Mouse (Mus musculus): ENCODE data around the gene Frrs1. TPM values are rescaled to one million over a fixed set of nuclear protein-coding genes. Genes with fewer than 3 reads are reported as not detected.

Gene Frrs1
- polyA plus RNA-seq, 1 experiment from 2014 or later, result 12.6 TPM

GRCm38 (mm10) chr3:116890576-116890975, 31.3 kb downstream of the Frrs1 start:
- no peaks in the 10 kb centered on the region for H3K36me3 ChIP-seq
- H3K4me1 ChIP-seq, result no peaks in the 10 kb centered on the region
- no peak for ATAC-seq (ENCODE audit: insufficient number of reproducible peaks, low FRiP score, low TSS enrichment, low read depth)
- no peak overlapping the region for H3K4me2 ChIP-seq
- no peaks in the 10 kb centered on the region for H3K9me3 ChIP-seq
- 98% methylated on average over 4 of the region's 4 CpGs for WGBS
- no peak overlapping the region for H3K27ac ChIP-seq
- H3K27me3 ChIP-seq, result no peaks in the 10 kb centered on the region
- H3K9ac ChIP-seq, result no peak overlapping the region
- no peak overlapping the region for H3K4me3 ChIP-seq

GRCm38 (mm10) chr3:116891436-116892205, 32.4 kb downstream of the Frrs1 start:
- Histone ChIP-seq H3K4me1 (no peaks in the 10 kb centered on the region), H3K4me3 (no peak overlapping the region), H3K36me3 (no peaks in the 10 kb centered on the region), H3K4me2 (no peak overlapping the region), H3K27ac (no peak overlapping the region), H3K9ac (no peak overlapping the region), H3K9me3 (no peaks in the 10 kb centered on the region), H3K27me3 (no peaks in the 10 kb centered on the region)
- ATAC-seq (ENCODE audit: insufficient number of reproducible peaks, low FRiP score, low TSS enrichment, low read depth), result no peak
- 83% methylated on average over 17 of the region's 17 CpGs for WGBS

GRCm38 (mm10) chr3:116892206-116892563, 32.9 kb downstream of the Frrs1 start:
- Histone ChIP-seq H3K4me3 (no peak overlapping the region), H3K9ac (no peak overlapping the region), H3K4me1 (no peaks in the 10 kb centered on the region), H3K4me2 (no peak overlapping the region), H3K27ac (no peak overlapping the region), H3K27me3 (no peaks in the 10 kb centered on the region), H3K9me3 (no peaks in the 10 kb centered on the region), H3K36me3 (no peaks in the 10 kb centered on the region)
- ATAC-seq (ENCODE audit: insufficient number of reproducible peaks, low FRiP score, low TSS enrichment, low read depth), result no peak
- WGBS, result 91% methylated on average over 6 of the region's 6 CpGs

- Histone ChIP-seq H3K4me3 (no peak overlapping the region), H3K27me3 (no peaks in the 10 kb centered on the region), H3K9ac (no peak overlapping the region), H3K27ac (no peak overlapping the region), H3K4me2 (no peak overlapping the region), H3K9me3 (no peaks in the 10 kb centered on the region), H3K4me1 (no peaks in the 10 kb centered on the region), H3K36me3 (no peaks in the 10 kb centered on the region)
- WGBS, result 72% methylated on average over 9 of the region's 9 CpGs
- no peak for ATAC-seq (ENCODE audit: insufficient number of reproducible peaks, low FRiP score, low TSS enrichment, low read depth)
Measured at GRCm38 (mm10) chr3:116892872-116893271, 33.6 kb downstream of the Frrs1 start.

- Histone ChIP-seq H3K4me1 (0 out of 2 replicates have a peak, but pooled peaks cover 2% of the 10 kb centered on the region), H3K27ac (no peak overlapping the region), H3K9me3 (no peaks in the 10 kb centered on the region), H3K27me3 (no peaks in the 10 kb centered on the region), H3K4me3 (no peak overlapping the region), H3K4me2 (no peak overlapping the region), H3K36me3 (0 out of 2 replicates have a peak, but pooled peaks cover 2% of the 10 kb centered on the region), H3K9ac (no peak overlapping the region)
- ATAC-seq (ENCODE audit: insufficient number of reproducible peaks, low FRiP score, low TSS enrichment, low read depth), result no peak
- WGBS, result 25% methylated on average over 6 of the region's 6 CpGs
Measured at GRCm38 (mm10) chr3:116904158-116904557, 44.9 kb downstream of the Frrs1 start.

- peak; percentile 61; the same call in 1 of the 2 replicates for ATAC-seq (ENCODE audit: insufficient number of reproducible peaks, low FRiP score, low TSS enrichment, low read depth)
- Histone ChIP-seq H3K9ac (no peak overlapping the region), H3K27me3 (no peaks in the 10 kb centered on the region), H3K4me1 (0 out of 2 replicates have a peak, but pooled peaks cover 2% of the 10 kb centered on the region), H3K4me2 (0 out of 2 replicates have a peak overlapping the region, but pooled peaks have one; percentile 7), H3K36me3 (0 out of 2 replicates have a peak, but pooled peaks cover 2% of the 10 kb centered on the region), H3K9me3 (no peaks in the 10 kb centered on the region), H3K27ac (peak overlapping the region; percentile 47), H3K4me3 (no peak overlapping the region)
- WGBS, result 54% methylated on average over 16 of the region's 16 CpGs
Measured at GRCm38 (mm10) chr3:116905898-116906297, 46.6 kb downstream of the Frrs1 start.

GRCm38 (mm10) chr3:116906596-116906995, 47.3 kb downstream of the Frrs1 start:
- no peaks in the 10 kb centered on the region for H3K9me3 ChIP-seq
- no peak overlapping the region for H3K27ac ChIP-seq
- H3K27me3 ChIP-seq, result no peaks in the 10 kb centered on the region
- no peak overlapping the region for H3K4me2 ChIP-seq
- H3K9ac ChIP-seq, result no peak overlapping the region
- 0 out of 2 replicates have a peak, but pooled peaks cover 2% of the 10 kb centered on the region for H3K36me3 ChIP-seq
- H3K4me3 ChIP-seq, result no peak overlapping the region
- no peak for ATAC-seq (ENCODE audit: insufficient number of reproducible peaks, low FRiP score, low TSS enrichment, low read depth)
- H3K4me1 ChIP-seq, result 0 out of 2 replicates have a peak, but pooled peaks cover 2% of the 10 kb centered on the region
- WGBS, result 78% methylated on average over 9 of the region's 9 CpGs

GRCm38 (mm10) chr3:116914374-116914773, 55.1 kb downstream of the Frrs1 start:
- ATAC-seq (ENCODE audit: insufficient number of reproducible peaks, low FRiP score, low TSS enrichment, low read depth), result no peak
- no peaks in the 10 kb centered on the region for H3K27me3 ChIP-seq
- WGBS, result 87% methylated on average over 6 of the region's 6 CpGs

GRCm38 (mm10) chr3:116914931-116915330, 55.7 kb downstream of the Frrs1 start:
- Histone ChIP-seq H3K27ac (no peak overlapping the region), H3K4me1 (no peaks in the 10 kb centered on the region), H3K4me3 (no peak overlapping the region), H3K4me2 (no peak overlapping the region), H3K9ac (no peak overlapping the region), H3K9me3 (no peaks in the 10 kb centered on the region), H3K36me3 (no peaks in the 10 kb centered on the region), H3K27me3 (no peaks in the 10 kb centered on the region)
- 76% methylated on average over 3 of the region's 3 CpGs for WGBS
- no peak for ATAC-seq (ENCODE audit: insufficient number of reproducible peaks, low FRiP score, low TSS enrichment, low read depth)

More at GRCm38 (mm10) chr3:116914374-116914773, 55.1 kb downstream of the Frrs1 start:
- no peak overlapping the region for H3K4me2 ChIP-seq
- no peak overlapping the region for H3K4me3 ChIP-seq
- H3K36me3 ChIP-seq, result no peaks in the 10 kb centered on the region
- no peak overlapping the region for H3K27ac ChIP-seq
- no peak overlapping the region for H3K9ac ChIP-seq
- no peaks in the 10 kb centered on the region for H3K4me1 ChIP-seq
- H3K9me3 ChIP-seq, result no peaks in the 10 kb centered on the region

GRCm38 (mm10) chr3:116917016-116917415, 57.8 kb downstream of the Frrs1 start:
- no peaks in the 10 kb centered on the region for H3K4me1 ChIP-seq
- WGBS, result 89% methylated on average over 4 of the region's 4 CpGs
- H3K36me3 ChIP-seq, result no peaks in the 10 kb centered on the region
- H3K9ac ChIP-seq, result no peak overlapping the region
- H3K4me3 ChIP-seq, result no peak overlapping the region
- no peak for ATAC-seq (ENCODE audit: insufficient number of reproducible peaks, low FRiP score, low TSS enrichment, low read depth)
- no peaks in the 10 kb centered on the region for H3K9me3 ChIP-seq
- H3K27ac ChIP-seq, result no peak overlapping the region
- H3K27me3 ChIP-seq, result no peaks in the 10 kb centered on the region
- no peak overlapping the region for H3K4me2 ChIP-seq

GRCm38 (mm10) chr3:116921535-116921934, 62.3 kb downstream of the Frrs1 start:
- WGBS, result 87% methylated on average over 3 of the region's 3 CpGs
- Histone ChIP-seq H3K9ac (no peak overlapping the region), H3K4me1 (no peaks in the 10 kb centered on the region), H3K9me3 (no peaks in the 10 kb centered on the region), H3K4me3 (no peak overlapping the region), H3K36me3 (no peaks in the 10 kb centered on the region), H3K27ac (no peak overlapping the region), H3K27me3 (no peaks in the 10 kb centered on the region), H3K4me2 (no peak overlapping the region)
- no peak for ATAC-seq (ENCODE audit: insufficient number of reproducible peaks, low FRiP score, low TSS enrichment, low read depth)

GRCm38 (mm10) chr3:116923042-116923441, 63.8 kb downstream of the Frrs1 start:
- no peak overlapping the region for H3K9ac ChIP-seq
- WGBS, result 32% methylated on average over 12 of the region's 12 CpGs
- no peak overlapping the region for H3K4me3 ChIP-seq
- H3K36me3 ChIP-seq, result no peaks in the 10 kb centered on the region
- no peak overlapping the region for H3K4me2 ChIP-seq
- no peaks in the 10 kb centered on the region for H3K9me3 ChIP-seq
- no peaks in the 10 kb centered on the region for H3K4me1 ChIP-seq
- no peaks in the 10 kb centered on the region for H3K27me3 ChIP-seq
- no peak overlapping the region for H3K27ac ChIP-seq
- no peak for ATAC-seq (ENCODE audit: insufficient number of reproducible peaks, low FRiP score, low TSS enrichment, low read depth)
